Mouse (Mus musculus) gonadal fat pad, adult 2 months (tissue): ENCODE data around the gene Ppp2ca. TPM values are rescaled to one million over a fixed set of nuclear protein-coding genes. Genes with fewer than 3 reads are reported as not detected.
"Not testable (repeated sequence)": the region's sequence is repeated elsewhere in the genome, so short reads cannot be mapped to it uniquely, and the experiment has no call there.

Experiments
- DNase-seq: peaks from one replicate; pipeline ENCODE4 v3.0.0-alpha.2; 2012; ENCODE audit warnings: low read depth
- polyA plus RNA-seq: library from polyadenylated mRNA; depleted of rRNA; stranded (reverse); fragments of >200 nt; gene quantifications from 2 replicates; pipeline ENCODE4 v1.2.3, GENCODE M21; 2012; rRNA removed

Ppp2ca gene
- polyA plus RNA-seq, 1 experiment = 41.6 TPM

DNA sequence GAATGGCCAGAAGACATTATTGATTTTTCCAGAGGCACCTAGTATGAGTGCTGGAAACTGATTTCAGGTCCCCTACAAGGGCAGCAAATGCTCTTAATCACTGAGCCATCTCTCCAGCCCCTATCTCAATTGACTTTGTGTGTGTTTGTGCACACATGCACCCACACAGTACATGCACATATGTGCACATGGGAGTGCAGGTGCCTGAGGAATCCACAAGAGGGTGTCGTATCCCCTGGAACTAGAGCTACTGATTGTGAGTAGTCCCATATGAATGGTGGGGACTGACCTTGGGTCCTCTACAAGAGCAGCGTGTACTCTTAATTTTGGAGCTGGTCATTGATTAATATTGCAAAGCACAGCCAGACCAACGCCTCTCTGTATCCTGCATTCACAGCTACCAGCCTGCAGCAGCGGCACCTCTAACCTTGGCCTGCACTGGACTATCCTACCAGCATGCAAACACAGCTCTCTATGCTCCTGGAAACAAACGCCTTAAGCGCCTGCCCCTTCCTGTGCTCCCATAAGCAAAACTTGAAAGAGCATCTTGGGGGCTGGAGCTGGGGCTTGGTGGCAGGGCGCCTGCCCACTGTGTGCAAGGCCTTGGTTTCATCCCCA lies 32.1 kb downstream of the Ppp2ca start:
- DNase-seq = no peak

- not testable (repeated sequence) for DNase-seq
Measured at GRCm38 (mm10) chr11:52143675-52144074, 45.2 kb downstream of the Ppp2ca start.

DNA sequence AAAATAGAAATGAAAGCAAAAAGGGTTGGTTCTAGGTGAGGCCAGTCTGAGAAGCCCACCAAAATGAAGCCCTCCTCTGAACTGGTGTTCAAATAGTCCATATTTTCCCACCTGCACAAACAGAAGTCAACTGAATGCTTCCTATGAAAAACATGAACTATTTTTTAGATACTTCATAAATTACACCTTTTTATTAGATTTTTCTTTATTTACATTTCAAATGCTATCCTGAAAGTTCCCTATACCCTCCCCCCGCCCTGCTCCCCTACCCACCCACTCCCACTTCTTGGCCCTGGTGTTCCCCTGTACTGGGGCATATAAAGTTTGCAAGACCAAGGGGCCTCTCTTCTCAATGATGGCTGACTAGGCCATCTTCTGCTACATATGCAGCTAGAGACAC lies 46.9 kb downstream of the Ppp2ca start, which contains the start of gene Olfr1373:
TSS of gene Olfr1373 (minus strand) at position 101 of the 400 bp plus-strand sequence.
- not testable (repeated sequence) for DNase-seq

- DNase-seq = no peak
Measured at GRCm38 (mm10) chr11:52163926-52164325, 65.4 kb downstream of the Ppp2ca start.

- DNase-seq = no peak
Measured at GRCm38 (mm10) chr11:52167126-52167525, 68.6 kb downstream of the Ppp2ca start.

- DNase-seq = not testable (repeated sequence)
Measured at GRCm38 (mm10) chr11:52167901-52168302, 69.4 kb downstream of the Ppp2ca start.

GRCm38 (mm10) chr11:52168461-52168860 lies 70.0 kb downstream of the Ppp2ca start:
- no peak for DNase-seq

Other genes with a start within 250 kb of the Ppp2ca start
- 13.3 and 17.3 TPM in 2 replicates for gene Jade2, start 241.0 kb upstream of the Ppp2ca start, polyA plus RNA-seq
- gene Cdkn2aipnl, start 131.0 kb upstream of the Ppp2ca start, polyA plus RNA-seq = 20.2 and 21.1 TPM in 2 replicates
- 65.7 and 67.7 TPM in 2 replicates for gene Ube2b, start 97.9 kb upstream of the Ppp2ca start, polyA plus RNA-seq
- gene Cdkl3, start 94.5 kb upstream of the Ppp2ca start, polyA plus RNA-seq = 3.3 and 5.4 TPM in 2 replicates
- not detected in 2 replicates for gene Olfr1373, start 46.8 kb downstream of the Ppp2ca start, polyA plus RNA-seq
- gene Olfr1371, start 115.3 kb downstream of the Ppp2ca start, polyA plus RNA-seq = not detected in 2 replicates
- gene Skp1a, start 133.3 kb downstream of the Ppp2ca start, polyA plus RNA-seq = 38.5 and 43.8 TPM in 2 replicates
- gene Tcf7, start 184.3 kb downstream of the Ppp2ca start, polyA plus RNA-seq = 66.3 and 92.5 TPM in 2 replicates